20 mouse cellular contexts compared by ENCODE assay signal in the genomic region with DNA sequence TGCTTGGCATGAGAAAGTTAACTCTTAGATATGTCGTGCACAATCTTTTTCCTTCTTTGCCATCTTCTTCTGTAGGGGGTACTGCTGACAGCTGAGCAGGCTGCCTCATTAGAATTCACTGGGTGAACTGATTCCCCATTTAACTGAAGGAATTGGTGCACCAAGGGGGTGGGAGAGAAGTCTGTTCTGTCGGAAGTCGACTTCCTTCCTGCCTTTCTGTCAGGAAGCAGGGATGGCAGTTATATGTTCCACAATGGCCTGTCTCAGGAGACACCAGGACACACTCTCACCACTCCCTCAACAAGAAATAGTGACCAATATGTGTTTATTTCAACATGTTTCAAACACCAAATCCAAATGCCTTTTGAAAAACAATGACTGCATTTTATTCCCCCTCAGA.
DNase-seq lines count a peak whose midpoint lies in the region; ATAC-seq and TF ChIP-seq lines count a peak whose summit lies in the region.
"Had no signal": no experiment of that assay in that cellular context is flagged by ENCODE, and none has a peak within 500 bp of the region (broad histone marks: within the 10 kb centered on the region; RNA-seq: fewer than 3 reads in every experiment).

No protein-coding gene starts in this region.

- H3K9me3 ChIP-seq in heart, embryonic 16.5 days (replicated peaks; ENCODE audit: control insufficient read depth, low read length): no peaks in the 10 kb centered on the region
- no peaks in the 10 kb centered on the region for H3K9me3 ChIP-seq in kidney, embryonic 16.5 days (ENCODE audit: low read length)
- no peaks in the 10 kb centered on the region for H3K9me3 ChIP-seq in lung, embryonic 16.5 days (ENCODE audit: control insufficient read depth, low read length)
- no peaks in the 10 kb centered on the region for H3K9me3 ChIP-seq in lung, postnatal 0 days (ENCODE audit: low read length)
- H3K9me3 ChIP-seq: embryonic facial prominence, embryonic 12.5 days; forebrain, embryonic 15.5 days; heart, embryonic 10.5 days; heart, embryonic 15.5 days; hindbrain, embryonic 10.5 days had no signal

- intact Hi-C loops in heart, postnatal 14 days (cut with DNase I): no loop called here

- TF ChIP-seq EP300 in lung, postnatal 0 days (IDR thresholded peaks at IDR 0.05): no peak

- H3K27me3 ChIP-seq in heart, embryonic 16.5 days (ENCODE audit: control insufficient read depth, insufficient read depth, low read length): no peaks in the 10 kb centered on the region
- 0 out of 2 replicates have a peak, but pooled peaks cover 2% of the 10 kb centered on the region for H3K27me3 ChIP-seq in kidney, embryonic 16.5 days (ENCODE audit: insufficient read depth, low read length)
- no peaks in the 10 kb centered on the region; the same call in 1 of the 2 replicates for H3K27me3 ChIP-seq in lung, embryonic 16.5 days (ENCODE audit: control insufficient read depth, insufficient read depth, low read depth, low read length)
- H3K27me3 ChIP-seq in lung, postnatal 0 days (replicated peaks; ENCODE audit: insufficient read depth, low read length): no peaks in the 10 kb centered on the region
- H3K27me3 ChIP-seq: embryonic facial prominence, embryonic 12.5 days; forebrain, embryonic 15.5 days; heart, embryonic 15.5 days had no signal

- no peak for TF ChIP-seq CTCF in lung, postnatal 0 days (IDR thresholded peaks at IDR 0.05)

- H3K4me1 ChIP-seq in heart, embryonic 16.5 days (ENCODE audit: control insufficient read depth, insufficient read depth, low read length): no peaks in the 10 kb centered on the region
- no peaks in the 10 kb centered on the region for H3K4me1 ChIP-seq in kidney, embryonic 16.5 days (ENCODE audit: insufficient read depth, low read length)
- no peaks in the 10 kb centered on the region for H3K4me1 ChIP-seq in lung, embryonic 16.5 days (replicated peaks; ENCODE audit: control insufficient read depth, insufficient read depth, low read length)
- no peaks in the 10 kb centered on the region for H3K4me1 ChIP-seq in lung, postnatal 0 days (ENCODE audit: insufficient read depth, low read depth, low read length)
- H3K4me1 ChIP-seq: embryonic facial prominence, embryonic 12.5 days; forebrain, embryonic 15.5 days; heart, embryonic 10.5 days; heart, embryonic 15.5 days; hindbrain, embryonic 10.5 days had no signal

- H3K9ac ChIP-seq in heart, embryonic 16.5 days (ENCODE audit: low read length): no peak overlapping the region
- no peak overlapping the region for H3K9ac ChIP-seq in kidney, embryonic 16.5 days (replicated peaks; ENCODE audit: low read length)
- no peak overlapping the region for H3K9ac ChIP-seq in lung, embryonic 16.5 days (ENCODE audit: low read length)
- no peak overlapping the region for H3K9ac ChIP-seq in lung, postnatal 0 days (replicated peaks; ENCODE audit: low read depth)
- H3K9ac ChIP-seq: embryonic facial prominence, embryonic 12.5 days; forebrain, embryonic 15.5 days; heart, embryonic 15.5 days; hindbrain, embryonic 14.5 days had no signal

- peak overlapping the region; percentile 39; the same call in 1 of the 2 replicates for H3K27ac ChIP-seq in heart, embryonic 16.5 days (ENCODE audit: low read length)
- peak overlapping the region; percentile 9; the same call in 1 of the 2 replicates for H3K27ac ChIP-seq in kidney, embryonic 16.5 days (ENCODE audit: low read length)
- peak overlapping the region; percentile 25 for H3K27ac ChIP-seq in lung, embryonic 16.5 days (ENCODE audit: low read length)
- H3K27ac ChIP-seq in lung, postnatal 0 days (ENCODE audit: low read length): no peak overlapping the region
- peak overlapping the region; percentile 85 for H3K27ac ChIP-seq in macrophage
- H3K27ac ChIP-seq: embryonic facial prominence, embryonic 12.5 days; forebrain, embryonic 15.5 days; heart, embryonic 10.5 days; heart, embryonic 15.5 days; hindbrain, embryonic 10.5 days; hindbrain, embryonic 14.5 days had no signal

- DNase-seq in heart, postnatal 14 days: no peak
- no peak for DNase-seq in kidney, adult 9 months
- DNase-seq in lung, postnatal 0 days (ENCODE audit: low spot score): no peak
- DNase-seq: adrenal gland, adult 8-10 months; adrenal gland, postnatal 36 days; cerebellum, adult 11-12 months; cerebellum, adult 9-10 months; cerebellum, postnatal 25 days; gastrocnemius, postnatal 36 days had no signal

- 48% methylated on average over 3 of the region's 3 CpGs for WGBS in heart, embryonic 16.5 days
- WGBS in kidney, embryonic 16.5 days: 65% methylated on average over 3 of the region's 3 CpGs
- WGBS in lung, embryonic 16.5 days: 53% methylated on average over 3 of the region's 3 CpGs
- 55% methylated on average over 3 of the region's 3 CpGs for WGBS in lung, postnatal 0 days
- 36% methylated on average over 3 of the region's 3 CpGs for WGBS in macrophage (ENCODE audit: missing documents)

- ATAC-seq in heart, embryonic 16.5 days (replicated peaks; ENCODE audit: extremely low read depth, insufficient read depth, low FRiP score): no peak
- ATAC-seq in kidney, embryonic 16.5 days (ENCODE audit: low FRiP score, low TSS enrichment): no peak
- no peak for ATAC-seq in lung, embryonic 16.5 days (ENCODE audit: low read depth)
- ATAC-seq in lung, postnatal 0 days: no peak
- ATAC-seq in megakaryocyte progenitor cell, adult 5-6 weeks (replicated peaks; ENCODE audit: poor library complexity): no peak
- ATAC-seq: forebrain, embryonic 15.5 days had no signal

- H3K4me2 ChIP-seq in heart, embryonic 16.5 days (ENCODE audit: low read depth, low read length): no peak overlapping the region
- H3K4me2 ChIP-seq in kidney, embryonic 16.5 days (replicated peaks; ENCODE audit: low read depth, low read length): no peak overlapping the region
- H3K4me2 ChIP-seq in lung, embryonic 16.5 days (ENCODE audit: low read depth, low read length): no peak overlapping the region
- no peak overlapping the region for H3K4me2 ChIP-seq in lung, postnatal 0 days (replicated peaks; ENCODE audit: low read depth, low read length)
- H3K4me2 ChIP-seq: embryonic facial prominence, embryonic 12.5 days; forebrain, embryonic 15.5 days; heart, embryonic 15.5 days; hindbrain, embryonic 14.5 days had no signal

- H3K36me3 ChIP-seq in heart, embryonic 16.5 days (ENCODE audit: control insufficient read depth, insufficient read depth): no peaks in the 10 kb centered on the region
- H3K36me3 ChIP-seq in kidney, embryonic 16.5 days (ENCODE audit: insufficient read depth, low read length): no peaks in the 10 kb centered on the region
- no peaks in the 10 kb centered on the region for H3K36me3 ChIP-seq in lung, embryonic 16.5 days (ENCODE audit: control insufficient read depth, insufficient read depth, low read length)
- H3K36me3 ChIP-seq in lung, postnatal 0 days (ENCODE audit: insufficient read depth, low read length): no peaks in the 10 kb centered on the region
- H3K36me3 ChIP-seq in macrophage (ENCODE audit: inconsistent target): no peaks in the 10 kb centered on the region
- H3K36me3 ChIP-seq: embryonic facial prominence, embryonic 12.5 days; forebrain, embryonic 15.5 days; heart, embryonic 10.5 days; heart, embryonic 15.5 days; hindbrain, embryonic 10.5 days had no signal

- no peak overlapping the region for H3K4me3 ChIP-seq in heart, embryonic 16.5 days (ENCODE audit: low read length)
- no peak overlapping the region for H3K4me3 ChIP-seq in kidney, embryonic 16.5 days (ENCODE audit: low read length)
- H3K4me3 ChIP-seq in lung, embryonic 16.5 days (ENCODE audit: low read length): no peak overlapping the region
- no peak overlapping the region for H3K4me3 ChIP-seq in lung, postnatal 0 days (ENCODE audit: low read depth, low read length)
- H3K4me3 ChIP-seq in macrophage (ENCODE audit: inconsistent target): no peak overlapping the region
- H3K4me3 ChIP-seq: embryonic facial prominence, embryonic 12.5 days; forebrain, embryonic 15.5 days; heart, embryonic 10.5 days; heart, embryonic 15.5 days; hindbrain, embryonic 10.5 days had no signal

- H3K79me2 ChIP-seq in macrophage (ENCODE audit: inconsistent target): no peaks in the 10 kb centered on the region
